Mouse (Mus musculus) bone marrow, adult 2 months (tissue): ENCODE data around the gene Ifit3. TPM values are rescaled to one million over a fixed set of nuclear protein-coding genes. Genes with fewer than 3 reads are reported as not detected.

Experiments
- H3K27ac ChIP-seq: fragments of 200-500 bp; 2 replicates; pipeline ENCODE4 v1.5.1; 2012; ENCODE audit warnings: low read depth, mild to moderate bottlenecking, control low read depth, inconsistent platforms, low read length; ENCODE audit not compliant: control insufficient read depth, poor library complexity, insufficient read depth
- H3K4me1 ChIP-seq: fragments of 200-500 bp; 2 replicates; pipeline ENCODE4 v1.6.1; 2011; ENCODE audit warnings: low read length; ENCODE audit not compliant: control insufficient read depth, insufficient read depth
- H3K4me3 ChIP-seq: fragments of 200-500 bp; replicated peaks from 2 replicates; pipeline ENCODE3; 2011; ENCODE audit warnings: mild to moderate bottlenecking, low read depth, low read length, control low read depth; ENCODE audit not compliant: control insufficient read depth
- CTCF ChIP-seq: fragments of 200-500 bp; IDR thresholded peaks from 2 replicates; pipeline ENCODE4 v1.5.1; 2011; ENCODE audit warnings: low read length, control low read depth; ENCODE audit not compliant: control insufficient read depth, insufficient read depth
- POLR2A ChIP-seq: fragments of 200-500 bp; IDR thresholded peaks from 2 replicates; pipeline ENCODE4 v1.6.1; 2011; ENCODE audit warnings: low read depth, mild to moderate bottlenecking, control low read depth, low read length, borderline replicate concordance; ENCODE audit not compliant: control insufficient read depth
- WGBS: fragments of 180-500 bp; shearing (Covaris S2); methylation state at CpG from one replicate; pipeline ENCODE4 v1.1.7; 2018; 5-methylcytosine and 5-hydroxymethylcytosine counted together
- polyA plus RNA-seq: library from polyadenylated mRNA; stranded (reverse); fragments of >200 nt; gene quantifications from 2 replicates; pipeline ENCODE4 v1.2.4, GENCODE M21; 2011; ENCODE audit warnings: low replicate concordance; ENCODE audit not compliant: missing spikeins, insufficient read depth, insufficient read length

Gene Ifit3
- polyA plus RNA-seq, 1 experiment, result 10.9 TPM

GRCm38 (mm10) chr19:34631487-34631886 is 48.2 kb downstream of the Ifit3 start:
- no peak overlapping the region for H3K27ac ChIP-seq
- no peak overlapping the region for H3K4me3 ChIP-seq
- H3K4me1 ChIP-seq, result no peaks in the 10 kb centered on the region; the same call in 1 of the 2 replicates
- TF ChIP-seq CTCF, result no peak
- no peak for TF ChIP-seq POLR2A

- Histone ChIP-seq H3K4me1 (no peaks in the 10 kb centered on the region; the same call in 1 of the 2 replicates), H3K4me3 (no peak overlapping the region), H3K27ac (no peak overlapping the region; the same call in 1 of the 2 replicates)
- WGBS, result 6% methylated on average over 2 of the region's 2 CpGs
- TF ChIP-seq POLR2A, result no peak
- TF ChIP-seq CTCF, result no peak
Measured at GRCm38 (mm10) chr19:34633484-34633883, 50.2 kb downstream of the Ifit3 start.

GRCm38 (mm10) chr19:34636933-34637557 is 53.7 kb downstream of the Ifit3 start:
- no peak overlapping the region for H3K27ac ChIP-seq
- H3K4me1 ChIP-seq, result no peaks in the 10 kb centered on the region; the same call in 1 of the 2 replicates
- WGBS, result 20% methylated on average over 3 of the region's 3 CpGs
- TF ChIP-seq POLR2A, result no peak
- TF ChIP-seq CTCF, result peak; percentile 67
- no peak overlapping the region for H3K4me3 ChIP-seq

Other genes with a start within 250 kb of the Ifit3 start
- not detected in 2 replicates for gene Ch25h, start 108.4 kb upstream of the Ifit3 start, polyA plus RNA-seq
- gene Lipa, start 56.1 kb upstream of the Ifit3 start, polyA plus RNA-seq, result 4.8 and 14.6 TPM in 2 replicates
- 3.7 and 3.8 TPM in 2 replicates for gene Ifit2, start 32.8 kb upstream of the Ifit3 start, polyA plus RNA-seq
- gene Ifit1bl1, start 18.4 kb downstream of the Ifit3 start, polyA plus RNA-seq, result 0.47 and 0.77 TPM in 2 replicates
- 2.3 and 4.4 TPM in 2 replicates for gene Ifit3b, start 24.4 kb downstream of the Ifit3 start, polyA plus RNA-seq
- 0.47 and 1.7 TPM in 2 replicates for gene Ifit1bl2, start 57.2 kb downstream of the Ifit3 start, polyA plus RNA-seq
- 10.6 and 11.2 TPM in 2 replicates for gene Ifit1, start 57.3 kb downstream of the Ifit3 start, polyA plus RNA-seq
- gene Slc16a12, start 163.8 kb downstream of the Ifit3 start, polyA plus RNA-seq, result not detected in 2 replicates